Mouse (Mus musculus): Measurements from ENCODE around the gene Art4.

The Art4 gene

GRCm38 (mm10) chr6:136868921-136869320 lies 11.4 kb upstream of the Art4 start:
- DNase-seq (ENCODE audit: low read depth, low spot score) = no peak

- no peak for DNase-seq (ENCODE audit: low read depth, low spot score)
Observed at GRCm38 (mm10) chr6:136866150-136866549, 8.6 kb upstream of the Art4 start.

- DNase-seq (ENCODE audit: low read depth, low spot score) = no peak
Observed at GRCm38 (mm10) chr6:136865360-136865759, 7.8 kb upstream of the Art4 start.

GRCm38 (mm10) chr6:136861020-136861419 lies 3.5 kb upstream of the Art4 start:
- DNase-seq (ENCODE audit: low read depth, low spot score) = peak; percentile 51

- no peak for DNase-seq (ENCODE audit: low read depth, low spot score)
Observed at GRCm38 (mm10) chr6:136858420-136858819, 887 bp upstream of the Art4 start.

- no peak for DNase-seq (ENCODE audit: low read depth, low spot score)
Observed at GRCm38 (mm10) chr6:136857873-136858260, 334 bp upstream of the Art4 start.

- peak; percentile 41 for DNase-seq (ENCODE audit: low read depth, low spot score)
Observed at GRCm38 (mm10) chr6:136856071-136856636, 1.4 kb downstream of the Art4 start.

GRCm38 (mm10) chr6:136855183-136855582 lies 2.4 kb downstream of the Art4 start:
- no peak for DNase-seq (ENCODE audit: low read depth, low spot score)

GRCm38 (mm10) chr6:136854361-136854781 lies 3.2 kb downstream of the Art4 start:
- DNase-seq (ENCODE audit: low read depth, low spot score) = peak; percentile 58

GRCm38 (mm10) chr6:136852762-136853161 lies 4.8 kb downstream of the Art4 start:
- DNase-seq (ENCODE audit: low read depth, low spot score) = no peak

GRCm38 (mm10) chr6:136852348-136852747 lies 5.2 kb downstream of the Art4 start:
- no peak for DNase-seq (ENCODE audit: low read depth, low spot score)

- DNase-seq (ENCODE audit: low read depth, low spot score) = no peak
Observed at GRCm38 (mm10) chr6:136850267-136850666, 7.3 kb downstream of the Art4 start.

- peak; percentile 23 for DNase-seq (ENCODE audit: low read depth, low spot score)
Observed at GRCm38 (mm10) chr6:136848971-136849370, 8.6 kb downstream of the Art4 start.

GRCm38 (mm10) chr6:136848399-136848798 lies 9.1 kb downstream of the Art4 start:
- DNase-seq (ENCODE audit: low read depth, low spot score) = no peak

GRCm38 (mm10) chr6:136847790-136848189 lies 9.7 kb downstream of the Art4 start:
- DNase-seq (ENCODE audit: low read depth, low spot score) = peak; percentile 48

- DNase-seq (ENCODE audit: low read depth, low spot score) = no peak
Observed at GRCm38 (mm10) chr6:136847267-136847666, 10.3 kb downstream of the Art4 start.

- no peak for DNase-seq (ENCODE audit: low read depth, low spot score)
Observed at GRCm38 (mm10) chr6:136845706-136846480, 11.6 kb downstream of the Art4 start.

GRCm38 (mm10) chr6:136844903-136845302 lies 12.6 kb downstream of the Art4 start:
- DNase-seq (ENCODE audit: low read depth, low spot score) = no peak

- DNase-seq (ENCODE audit: low read depth, low spot score) = no peak
Observed at GRCm38 (mm10) chr6:136837323-136837722, 20.2 kb downstream of the Art4 start.

GRCm38 (mm10) chr6:136835352-136835751 lies 22.2 kb downstream of the Art4 start, which contains the start of gene Smco3:
Gene Smco3 (minus strand): TSS chr6:136835452.
- DNase-seq (ENCODE audit: low read depth, low spot score) = no peak

- DNase-seq (ENCODE audit: low read depth, low spot score) = peak; percentile 62
Observed at GRCm38 (mm10) chr6:136831712-136832111, 25.8 kb downstream of the Art4 start.

GRCm38 (mm10) chr6:136828681-136829080 lies 28.9 kb downstream of the Art4 start:
- DNase-seq (ENCODE audit: low read depth, low spot score) = no peak

GRCm38 (mm10) chr6:136827881-136828561 lies 29.5 kb downstream of the Art4 start, which contains the start of gene Wbp11:
Gene Wbp11 (minus strand): TSS chr6:136828233.
- peak; percentile 99 for DNase-seq (ENCODE audit: low read depth, low spot score)
